In the genomic region with DNA sequence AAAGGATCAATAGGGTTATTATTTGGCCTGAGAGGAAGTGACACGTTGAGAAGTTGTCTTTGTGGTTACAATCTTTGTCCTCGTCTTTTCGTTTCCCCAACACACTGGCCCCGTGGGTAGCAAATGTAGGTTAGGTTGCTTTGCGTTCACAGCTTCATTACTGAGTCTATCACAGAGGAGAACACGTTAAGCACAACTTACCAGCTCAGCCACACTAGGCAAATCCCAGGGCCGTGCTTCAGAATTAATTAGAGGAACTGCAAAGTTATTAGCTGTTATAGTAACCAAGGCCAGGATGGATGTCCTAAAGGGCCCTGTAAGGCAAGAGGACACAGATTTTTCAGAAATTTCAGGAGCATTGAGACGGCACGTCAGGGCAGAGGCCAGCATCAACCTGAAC, we compare ENCODE assay signal across 15 mouse cellular contexts.
"Had no signal": no experiment of that assay in that cellular context is flagged by ENCODE, and none has a peak within 500 bp of the region (broad histone marks: within the 10 kb centered on the region; RNA-seq: fewer than 3 reads in every experiment).

No protein-coding gene starts in this region.

- H3K27me3 ChIP-seq: midbrain, embryonic 12.5 days; midbrain, embryonic 15.5 days; neural tube, embryonic 12.5 days; stomach, embryonic 15.5 days had no signal

- H3K9ac ChIP-seq: liver, embryonic 14.5 days; lung, embryonic 14.5 days; midbrain, embryonic 12.5 days; midbrain, embryonic 15.5 days; neural tube, embryonic 12.5 days; stomach, embryonic 15.5 days had no signal

- DNase-seq: lung, adult 18-20 months; lung, postnatal 10 days; lung, postnatal 4 days; thymus, adult 2 months; thymus, postnatal 25 days; thymus, postnatal 4 days had no signal

- H3K27ac ChIP-seq: liver, embryonic 14.5 days; midbrain, embryonic 10.5 days; midbrain, embryonic 12.5 days; midbrain, embryonic 15.5 days; neural tube, embryonic 12.5 days; stomach, embryonic 15.5 days; stomach, postnatal 0 days had no signal

- H3K36me3 ChIP-seq: midbrain, embryonic 10.5 days; midbrain, embryonic 12.5 days; midbrain, embryonic 15.5 days; neural tube, embryonic 12.5 days; stomach, embryonic 15.5 days had no signal

- H3K4me1 ChIP-seq: midbrain, embryonic 10.5 days; midbrain, embryonic 12.5 days; midbrain, embryonic 15.5 days; neural tube, embryonic 12.5 days; stomach, embryonic 15.5 days had no signal

- ATAC-seq: midbrain, embryonic 15.5 days had no signal

- H3K4me3 ChIP-seq: midbrain, embryonic 10.5 days; midbrain, embryonic 12.5 days; midbrain, embryonic 15.5 days; myocyte; neural tube, embryonic 12.5 days; stomach, embryonic 15.5 days had no signal

- H3K9me3 ChIP-seq: midbrain, embryonic 10.5 days; midbrain, embryonic 12.5 days; midbrain, embryonic 15.5 days; neural tube, embryonic 12.5 days; stomach, embryonic 15.5 days had no signal

- H3K4me2 ChIP-seq: lung, embryonic 14.5 days; midbrain, embryonic 12.5 days; midbrain, embryonic 15.5 days; neural tube, embryonic 12.5 days; stomach, embryonic 15.5 days had no signal
